ENCODE assay signal across 8 mouse cellular contexts in the genomic region with DNA sequence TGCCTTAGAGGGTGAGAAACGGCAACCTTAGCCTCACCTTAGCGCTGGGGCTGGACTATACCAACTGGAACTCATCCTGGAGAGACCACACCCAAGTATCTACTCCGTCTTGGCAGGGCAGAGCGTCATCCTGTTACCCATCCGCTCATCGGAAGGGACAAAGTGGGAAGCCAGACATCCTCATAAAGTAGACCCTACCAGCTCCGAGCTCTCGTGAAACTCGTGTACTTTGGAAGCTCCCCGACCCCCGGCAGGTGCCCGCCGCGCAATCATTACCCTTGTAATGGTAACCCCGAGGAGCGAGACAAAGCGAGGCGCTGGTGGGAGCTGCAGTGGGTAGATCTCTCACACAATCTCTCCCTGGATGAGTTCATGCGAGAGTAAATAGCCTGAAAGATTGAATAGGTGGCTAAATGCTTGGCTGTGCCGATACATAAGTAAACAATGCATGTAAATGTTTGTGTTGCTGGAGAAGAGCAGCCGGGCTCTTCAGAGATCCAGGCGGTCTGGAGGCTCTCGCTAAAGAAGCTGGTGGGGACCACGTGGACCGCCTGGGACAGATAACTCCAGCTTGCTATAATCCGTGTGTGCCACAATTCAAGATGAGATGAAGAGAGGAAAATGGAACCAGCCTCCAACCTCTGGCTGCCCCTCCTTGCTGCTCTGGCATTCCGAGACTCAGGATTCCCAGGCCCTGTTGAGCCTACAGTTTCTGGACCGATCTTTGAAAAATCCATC. TPM values are rescaled to one million over a fixed set of nuclear protein-coding genes. Genes with fewer than 3 reads are reported as not detected.
DNase-seq lines count a peak whose midpoint lies in the region; ATAC-seq and TF ChIP-seq lines count a peak whose summit lies in the region.
"Had no signal": no experiment of that assay in that cellular context is flagged by ENCODE, and none has a peak within 500 bp of the region (broad histone marks: within the 10 kb centered on the region; RNA-seq: fewer than 3 reads in every experiment).

No protein-coding gene starts in this region.

- intact Hi-C loops in left cerebral cortex, adult 2 months (cut with DNase I): loop anchor here (2.0 to 5.0 kb wide), 2 partner anchors 41 to 254 kb away; a partner anchor contains a TSS

- peaks cover 30% of the 10 kb centered on the region for H3K4me1 ChIP-seq in embryonic facial prominence, embryonic 13.5 days

- peak overlapping the region; percentile 95 for H3K4me2 ChIP-seq in embryonic facial prominence, embryonic 13.5 days

- peaks cover 71% of the 10 kb centered on the region for H3K27me3 ChIP-seq in embryonic facial prominence, embryonic 13.5 days

- no peak for ATAC-seq in embryonic facial prominence, embryonic 13.5 days (ENCODE audit: insufficient number of reproducible peaks, insufficient read depth, low FRiP score, low TSS enrichment, low read depth)
- no peak for ATAC-seq in erythroblast, adult 5-6 weeks (replicated peaks; ENCODE audit: low FRiP score, poor library complexity, severe bottlenecking)

- peak overlapping the region; percentile 50 for H3K4me3 ChIP-seq in embryonic facial prominence, embryonic 13.5 days
- peak overlapping the region; percentile 31; the same call in 1 of the 2 replicates for H3K4me3 ChIP-seq in left cerebral cortex, adult 2 months

- no peaks in the 10 kb centered on the region for H3K9me3 ChIP-seq in embryonic facial prominence, embryonic 13.5 days

- TF ChIP-seq CTCF in left cerebral cortex, adult 2 months (IDR thresholded peaks at IDR 0.05): no peak

- no peaks in the 10 kb centered on the region for H3K36me3 ChIP-seq in embryonic facial prominence, embryonic 13.5 days

- H3K27ac ChIP-seq in embryonic facial prominence, embryonic 13.5 days: no peak overlapping the region
- no peak overlapping the region for H3K27ac ChIP-seq in left cerebral cortex, adult 2 months

- peak; percentile 3 to 8 for DNase-seq in layer of hippocampus, postnatal 36 days
- DNase-seq in layer of hippocampus, postnatal 25 days (ENCODE audit: extremely low spot score in 1 of 2, low spot score in 1 of 2): no peak
- peak in 1 of 2 experiments; percentile 17 for DNase-seq in left cerebral cortex, adult 2 months (ENCODE audit: extremely low spot score in 1 of 2, low spot score in 2 of 2)
- peak; percentile 11 for DNase-seq in right cerebral cortex, postnatal 25 days
- no peak for DNase-seq in urinary bladder, postnatal 4 days (ENCODE audit: low spot score in 2 of 2)

- WGBS in embryonic facial prominence, embryonic 13.5 days: 3% methylated on average over 28 of the region's 28 CpGs

- 0 out of 2 replicates have a peak overlapping the region, but pooled peaks have one; percentile 32 for H3K9ac ChIP-seq in embryonic facial prominence, embryonic 13.5 days

RNA-seq across cellular contexts. Expression of a gene that starts 1.2 kb away (rescaled TPM):
- total RNA-seq in layer of hippocampus, postnatal 36 days (2021): 10 to 100 TPM; 14.2 to 14.5 TPM
- total RNA-seq in layer of hippocampus, postnatal 25 days (2021): 10 to 100 TPM; 13.0 to 14.2 TPM
- polyA plus RNA-seq in embryonic facial prominence, embryonic 13.5 days (2015; fragmentation: Nextera tagmentation; extraction: Ambion mirVana): 1.5 and 1.8 TPM in 2 replicates
- total RNA-seq in left cerebral cortex, adult 2 months (2021): 10 to 100 TPM; 28.0 to 33.8 TPM
- 0.21 TPM in 1 of 2 replicates, not detected in the other for total RNA-seq in erythroblast, adult 5-6 weeks (2015; ENCODE audit: low replicate concordance)
- 0.09 and 0.14 TPM in 2 replicates for total RNA-seq in erythroblast, adult 5-6 weeks (2017; ENCODE audit: low replicate concordance)

RNA-seq across cellular contexts. Expression of a gene that starts 51.7 kb away (rescaled TPM):
- total RNA-seq in layer of hippocampus, postnatal 36 days (2021): not detected
- not detected for total RNA-seq in layer of hippocampus, postnatal 25 days (2021)
- polyA plus RNA-seq in embryonic facial prominence, embryonic 13.5 days (2015; fragmentation: Nextera tagmentation; extraction: Ambion mirVana): 0.25 TPM in 1 of 2 replicates, not detected in the other
- not detected for total RNA-seq in left cerebral cortex, adult 2 months (2021)
- not detected in 2 replicates for total RNA-seq in erythroblast, adult 5-6 weeks (2015; ENCODE audit: low replicate concordance)
- total RNA-seq in erythroblast, adult 5-6 weeks (2017; ENCODE audit: low replicate concordance): not detected in 2 replicates
- total RNA-seq: left cerebral cortex, postnatal 14 days had no signal

RNA-seq across cellular contexts. Expression of a gene that starts 52.4 kb away (rescaled TPM):
- 10 to 100 TPM; 21.3 to 24.8 TPM for total RNA-seq in layer of hippocampus, postnatal 36 days (2021)
- total RNA-seq in layer of hippocampus, postnatal 25 days (2021): 10 to 100 TPM; 25.6 to 26.2 TPM
- 26.2 and 32.6 TPM in 2 replicates for polyA plus RNA-seq in embryonic facial prominence, embryonic 13.5 days (2015; fragmentation: Nextera tagmentation; extraction: Ambion mirVana)
- total RNA-seq in left cerebral cortex, adult 2 months (2021): 10 to 100 TPM; 25.2 to 27.1 TPM
- 5.4 and 15.6 TPM in 2 replicates for total RNA-seq in erythroblast, adult 5-6 weeks (2015; ENCODE audit: low replicate concordance)
- total RNA-seq in erythroblast, adult 5-6 weeks (2017; ENCODE audit: low replicate concordance): 7.4 TPM in 1 of 2 replicates, not detected in the other

Comparison
In these comparisons a context has a peak if more than half of its experiments do, and no peak if none do; other contexts are left out.
1. DNase-seq: peak in layer of hippocampus, postnatal 36 days (2 of 2) and right cerebral cortex, postnatal 25 days (single experiment); none in layer of hippocampus, postnatal 25 days (0 of 2) and urinary bladder, postnatal 4 days (0 of 2).
2. RNA of a gene that starts 1.2 kb away (total RNA-seq): 28.0 to 33.8 TPM in left cerebral cortex, adult 2 months, 14.2 to 14.5 TPM in layer of hippocampus, postnatal 36 days and 13.0 to 14.2 TPM in layer of hippocampus, postnatal 25 days; 0.09 to 0.21 TPM in erythroblast, adult 5-6 weeks; every median in the first group is over 10 times any median in the second.